Mouse (Mus musculus): ENCODE measurements around the gene Poc1a.

DNA sequence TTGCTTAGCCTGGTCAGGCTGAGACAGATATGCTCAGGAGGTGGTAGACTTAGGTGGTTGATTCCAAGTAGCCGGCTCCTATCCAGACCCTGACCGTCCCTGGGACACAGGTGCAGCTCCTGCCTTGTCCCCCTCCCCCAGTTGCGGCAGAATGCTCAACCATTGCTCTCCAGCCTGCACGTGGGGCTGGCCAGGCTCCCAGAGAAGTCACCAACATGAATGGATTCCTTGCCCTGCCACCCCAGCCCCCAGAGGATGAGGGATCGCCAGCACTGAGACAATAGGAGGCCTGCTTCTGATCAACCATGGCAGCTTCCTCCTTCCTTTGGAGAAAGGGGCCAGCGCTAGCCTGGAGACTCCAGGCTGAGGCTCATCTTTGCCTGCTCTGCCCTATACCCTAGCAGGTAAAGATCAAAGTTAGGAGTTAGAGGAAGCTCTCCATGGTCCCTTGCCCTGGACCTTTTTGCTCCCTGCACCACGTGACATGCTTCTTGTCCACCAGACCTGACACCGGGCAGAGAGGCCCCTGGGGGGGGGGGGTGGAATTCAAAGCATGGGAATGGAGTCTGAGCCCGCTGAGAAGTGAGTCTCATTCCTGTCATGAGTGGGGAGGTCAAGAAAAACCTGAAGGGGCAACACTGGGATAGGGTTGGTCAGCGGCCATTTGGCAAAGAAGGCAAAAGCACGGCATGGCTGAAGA lies 112.1 kb downstream of the Poc1a start:
- TF ChIP-seq USF1 (IDR thresholded peaks at IDR 0.05; ENCODE audit: low read depth, low read length) (no peak), USF2 (conservative IDR thresholded peaks at IDR 0.05; ENCODE audit: low read depth, low read length) (no peak), NELFE (IDR thresholded peaks at IDR 0.05; ENCODE audit: low read depth, low read length) (no peak), POLR2A (IDR thresholded peaks at IDR 0.05; ENCODE audit: low read depth, low read length) (no peak), ZMIZ1 (IDR thresholded peaks at IDR 0.05; ENCODE audit: low read depth, low read length) (no peak), KAT2A (IDR thresholded peaks at IDR 0.05; ENCODE audit: insufficient replicate concordance, low read length) (no peak), EP300 (IDR thresholded peaks at IDR 0.05; ENCODE audit: low read length) (no peak), MEF2A (IDR thresholded peaks at IDR 0.05; ENCODE audit: borderline replicate concordance, low read depth, low read length) (no peak), RCOR1 (conservative IDR thresholded peaks at IDR 0.05; ENCODE audit: low read depth, low read length) (no peak), MXI1 (IDR thresholded peaks at IDR 0.05; ENCODE audit: low read depth, low read length) (no peak), CTCF (conservative IDR thresholded peaks at IDR 0.05 in 1 of 2, IDR thresholded peaks at IDR 0.05 in 1 of 2; ENCODE audit: low read depth in 2 of 2, low read length in 2 of 2) (no peak), ZKSCAN1 (IDR thresholded peaks at IDR 0.05; ENCODE audit: borderline replicate concordance, low read depth, low read length) (no peak), SIN3A (IDR thresholded peaks at IDR 0.05; ENCODE audit: low read length) (no peak)
